Mouse (Mus musculus): ENCODE measurements at regions not wholly inside any gene's neighbourhood (a gene's known extent, or its start where the extent isn't known, plus 50 kb on each side); places are given as distances from the start of the nearest gene placed in this dataset.

- TF ChIP-seq CTCF (IDR thresholded peaks at IDR 0.05) (no peak), EP300 (IDR thresholded peaks at IDR 0.05) (no peak)
Measured at GRCm38 (mm10) chr13:71338700-71339099, 497.1 kb upstream of the Adamts16 start.
